Mouse (Mus musculus) erythroblast, adult 5-6 weeks (primary cell): ENCODE results near the gene Got1. TPM values are rescaled to one million over a fixed set of nuclear protein-coding genes. Genes with fewer than 3 reads are reported as not detected.
"Not testable (repeated sequence)": the region's sequence is repeated elsewhere in the genome, so short reads cannot be mapped to it uniquely, and the experiment has no call there.

ENCODE experiments used
- ATAC-seq: replicated peaks from 2 replicates; pipeline ENCODE4 v1.8.0; 2016; ENCODE audit warnings: moderate number of reproducible peaks, mild to moderate bottlenecking, moderate TSS enrichment, inconsistent platforms; ENCODE audit not compliant: poor library complexity, low FRiP score, severe bottlenecking
- total RNA-seq, 2 experiments: library from RNA; stranded (forward) in 1 of 2; stranded (reverse) in 1 of 2; fragments of 150-400 nt in 1 of 2; fragments of 200-764, 138-1000 nt in 1 of 2; gene quantifications; 2 replicates each; pipeline versions ENCODE4 v1.2.3 to v1.2.4; 2015 to 2017; ENCODE audit warnings: low replicate concordance in 2 of 2

Got1 gene
- total RNA-seq, 2 experiments from 2014 or later: 6.5 to 7.2 TPM

DNA sequence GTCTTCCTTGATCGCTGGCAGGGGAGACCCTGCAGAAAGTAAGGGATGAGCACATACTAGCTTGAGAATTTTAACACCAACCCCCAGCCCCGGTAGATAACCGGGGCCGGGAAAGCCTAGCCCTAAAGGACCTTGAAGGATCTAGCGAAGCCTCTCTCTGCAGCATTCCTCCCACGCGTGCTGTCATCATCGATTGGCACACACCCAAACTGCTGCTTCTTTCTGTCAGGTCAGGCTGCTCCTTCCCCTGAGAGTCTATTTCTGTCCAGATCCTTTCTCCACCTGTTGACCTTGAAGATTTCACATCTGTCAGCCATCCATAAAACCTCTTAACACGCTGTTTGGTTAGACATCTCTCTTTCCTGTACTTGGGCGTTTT lies 688 bp upstream of the Got1 start:
- ATAC-seq: peak; percentile 15; the same call in 1 of the 2 replicates

DNA sequence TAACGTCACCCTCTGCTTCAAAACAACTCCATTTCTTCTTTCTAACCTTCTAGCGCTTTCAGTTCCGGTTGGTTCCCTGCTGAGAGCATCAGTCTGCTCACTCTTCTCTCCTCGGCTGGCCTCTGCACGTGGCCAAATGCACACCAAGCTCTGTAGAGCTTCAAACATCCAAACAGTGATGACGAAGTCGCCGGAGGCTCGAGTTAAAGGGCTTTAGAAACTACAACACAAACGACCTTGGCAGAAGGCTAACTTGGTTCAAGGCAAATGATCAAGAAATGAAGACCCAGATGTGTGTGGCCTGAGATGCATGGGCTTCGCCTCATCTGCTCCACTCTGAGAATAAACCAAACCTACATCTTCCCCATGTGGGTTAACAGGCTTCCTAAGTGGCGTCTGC lies 854 bp downstream of the Got1 start:
- ATAC-seq: no peak

DNA sequence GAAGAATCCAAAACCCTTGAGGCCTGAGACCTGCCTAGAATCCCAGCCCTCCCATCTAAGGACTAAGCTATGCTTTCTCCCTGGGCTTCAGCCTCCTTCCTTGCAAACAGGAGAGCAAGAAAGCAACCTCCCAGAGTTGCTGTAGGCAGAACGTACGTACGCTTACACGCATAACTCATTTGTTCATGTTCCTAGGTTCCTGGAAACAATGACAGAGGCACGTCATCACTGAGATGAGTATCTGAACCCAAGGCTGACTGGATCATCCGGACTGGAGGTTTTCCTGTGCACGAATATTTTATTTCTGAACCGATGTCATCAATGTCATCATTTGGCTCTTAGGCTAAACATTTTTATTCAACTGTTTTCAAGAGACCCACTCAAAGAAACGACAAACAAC lies 2.4 kb downstream of the Got1 start:
- no peak for ATAC-seq

DNA sequence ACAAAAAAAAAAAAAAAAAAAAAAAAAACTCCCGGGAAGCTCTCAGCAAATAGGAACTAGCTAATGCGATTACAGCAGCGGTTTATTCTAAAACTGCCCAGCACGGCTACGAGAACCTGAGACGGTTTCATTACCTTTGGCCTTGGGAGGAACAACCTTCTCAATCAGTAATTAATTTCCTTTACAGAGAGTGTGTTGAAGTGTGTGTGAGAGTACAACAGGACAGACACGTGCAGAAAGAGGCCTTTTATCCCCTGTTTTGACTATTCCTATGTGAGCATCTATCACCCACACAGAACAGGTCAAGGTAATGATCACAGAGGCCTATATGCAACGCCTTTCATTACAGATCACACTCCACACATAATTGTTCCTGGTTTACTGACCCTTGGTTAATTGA lies 3.0 kb downstream of the Got1 start:
- ATAC-seq: no peak

DNA sequence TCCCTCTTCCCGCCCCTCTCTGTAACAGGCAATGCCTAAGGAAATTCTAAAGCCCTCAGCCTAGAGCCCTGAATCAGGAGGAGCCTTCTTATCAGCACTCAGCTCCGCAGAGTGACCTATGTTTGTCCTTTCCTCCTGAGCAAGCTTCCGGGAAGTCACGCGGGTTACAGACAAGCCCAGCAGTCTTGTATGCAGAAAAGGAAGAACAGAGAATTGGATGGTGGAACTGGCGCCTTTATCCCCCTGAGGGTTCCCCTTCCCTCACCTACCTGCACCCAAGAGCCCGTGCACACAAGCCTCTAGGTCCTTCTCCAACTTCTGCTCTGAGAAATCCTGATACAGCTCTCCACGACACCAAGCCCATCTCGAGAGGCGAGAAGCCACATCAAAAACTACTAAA lies 4.0 kb downstream of the Got1 start:
- no peak for ATAC-seq

DNA sequence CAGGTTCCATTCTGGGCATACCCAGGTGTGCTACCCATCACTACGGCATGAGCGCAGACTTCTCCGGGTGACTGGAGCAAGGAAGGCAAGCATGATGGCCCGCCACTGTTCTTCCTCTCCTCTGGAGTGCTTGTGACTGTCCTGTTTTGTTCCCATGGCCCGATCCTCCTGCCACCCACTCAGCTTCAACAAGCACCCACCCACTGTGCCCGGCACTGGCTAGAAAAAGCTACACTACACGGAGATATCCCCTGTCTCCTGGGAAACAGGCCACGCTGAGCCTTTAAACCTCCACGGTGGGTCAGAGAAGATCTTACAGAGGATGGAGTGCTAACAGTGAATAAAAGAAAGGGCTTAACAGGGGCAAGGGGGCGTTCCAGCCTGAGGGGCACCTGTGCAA lies 5.2 kb downstream of the Got1 start:
- ATAC-seq: no peak

DNA sequence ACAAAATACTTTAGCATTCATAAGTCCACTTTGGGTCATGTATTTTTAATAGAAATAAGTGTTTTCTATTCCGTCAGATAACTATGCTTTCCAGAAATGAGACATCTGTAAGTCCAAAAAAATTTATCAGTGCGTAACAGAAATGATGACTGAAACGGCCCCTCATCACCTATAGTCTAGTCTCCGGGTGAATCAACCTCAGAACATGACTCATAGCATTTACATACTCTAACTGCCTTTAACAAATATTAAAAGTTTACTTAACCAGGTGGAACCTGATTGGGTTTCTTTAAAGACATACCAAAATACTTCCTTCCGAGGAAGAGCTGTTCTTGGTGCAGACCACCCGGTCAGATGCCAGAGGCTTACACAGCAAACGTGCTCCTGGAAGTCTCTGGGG lies 6.1 kb downstream of the Got1 start:
- no peak for ATAC-seq

DNA sequence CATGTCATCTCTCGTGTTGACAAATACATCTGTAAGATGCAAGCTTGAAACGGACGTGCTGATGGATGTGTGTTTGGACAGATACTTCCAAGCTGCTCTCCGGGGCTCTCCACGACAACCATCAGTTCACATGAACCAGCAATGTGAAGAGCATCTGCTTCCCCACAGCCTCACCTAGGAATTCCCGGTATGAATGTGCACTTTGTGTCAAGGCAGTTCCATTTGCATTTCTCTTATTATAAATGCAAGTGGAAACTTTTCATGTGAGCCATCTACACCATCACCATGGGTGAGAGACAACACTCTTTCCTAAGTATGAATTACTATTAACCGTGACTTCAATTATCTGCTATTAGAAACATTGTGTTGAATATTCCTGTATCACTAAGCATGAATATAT lies 6.6 kb downstream of the Got1 start:
- ATAC-seq: no peak

DNA sequence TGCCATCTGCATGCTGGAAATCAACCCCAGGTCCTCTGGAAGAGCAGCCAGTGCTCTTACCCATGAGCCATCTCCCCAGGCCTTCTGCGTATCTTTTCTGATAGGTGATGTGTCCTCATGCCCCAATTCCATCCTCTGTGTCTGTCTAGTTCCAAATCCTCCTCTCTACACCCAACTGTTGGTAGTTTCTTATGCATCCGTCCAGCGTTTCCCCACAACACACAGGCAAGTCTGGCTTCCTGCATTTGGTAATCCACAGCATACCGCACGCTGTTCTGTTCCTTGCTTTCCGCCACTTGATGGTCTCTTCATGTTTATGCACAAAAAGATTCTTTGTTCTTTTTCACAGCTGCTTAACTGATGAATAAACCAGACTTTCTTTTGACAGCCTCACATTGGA lies 7.1 kb downstream of the Got1 start:
- no peak for ATAC-seq

DNA sequence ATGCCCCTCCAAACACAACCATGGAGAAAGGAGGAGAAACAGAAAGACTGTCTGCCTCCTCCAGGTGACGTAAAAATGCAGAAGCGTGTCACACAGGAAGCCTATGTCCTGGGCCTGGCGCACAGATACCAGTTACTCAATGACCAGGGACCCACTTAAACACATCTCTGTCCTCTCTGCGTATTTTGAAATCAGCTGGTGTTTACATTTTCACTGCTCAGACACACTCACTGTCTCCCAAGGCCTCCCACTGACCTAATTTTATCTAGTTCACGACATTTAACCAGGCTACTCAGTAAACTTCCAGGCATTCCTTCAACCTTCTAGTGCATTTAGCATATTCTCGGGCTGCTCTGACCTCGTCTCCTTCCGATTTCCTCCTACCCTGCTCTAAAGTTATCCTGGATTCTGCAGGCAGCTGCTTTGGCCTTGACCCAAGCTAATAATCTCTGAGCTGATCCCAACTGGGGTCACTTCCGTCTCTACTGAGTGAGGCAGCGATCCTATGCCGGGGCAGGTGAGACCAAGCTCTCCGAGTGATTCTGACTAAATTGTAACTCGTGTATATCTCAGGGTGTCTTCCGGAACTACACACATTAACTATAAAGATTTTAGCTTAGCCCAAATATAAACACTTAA lies 7.9 kb downstream of the Got1 start:
- ATAC-seq: no peak

DNA sequence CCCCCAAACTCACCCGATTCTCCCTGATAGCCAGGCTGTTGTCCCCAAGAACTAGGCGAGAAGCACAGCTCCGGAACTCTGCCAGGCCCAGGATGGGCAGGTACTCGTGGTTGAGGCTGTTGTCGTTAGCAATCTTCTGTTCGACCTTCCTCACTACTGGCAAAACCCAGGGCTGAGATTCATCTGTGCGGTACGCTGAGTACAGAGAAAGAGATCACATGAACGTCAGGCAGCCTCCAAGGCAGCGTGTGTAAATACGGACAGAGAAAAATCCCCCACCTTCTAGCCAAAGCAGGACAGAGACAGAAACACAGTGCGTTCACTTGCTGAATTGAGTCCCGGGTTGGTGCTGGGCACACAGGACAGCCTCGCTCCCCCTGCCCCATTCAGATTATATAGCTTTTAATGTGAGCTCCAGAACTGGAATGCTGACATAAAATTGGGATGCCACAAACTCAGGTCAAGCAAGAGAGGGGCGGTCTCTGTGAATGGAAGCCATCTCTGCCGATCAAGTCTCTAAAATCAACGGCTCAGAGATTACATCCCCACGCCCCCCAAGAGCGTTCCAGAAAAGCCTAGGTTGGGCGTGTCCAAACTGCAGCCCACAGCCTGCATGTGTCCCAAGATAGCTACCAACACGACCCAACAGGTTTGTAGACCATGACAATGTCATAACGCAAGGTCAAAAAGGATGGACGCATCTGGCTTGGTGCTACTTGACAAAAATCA lies 8.6 kb downstream of the Got1 start:
- ATAC-seq: no peak

DNA sequence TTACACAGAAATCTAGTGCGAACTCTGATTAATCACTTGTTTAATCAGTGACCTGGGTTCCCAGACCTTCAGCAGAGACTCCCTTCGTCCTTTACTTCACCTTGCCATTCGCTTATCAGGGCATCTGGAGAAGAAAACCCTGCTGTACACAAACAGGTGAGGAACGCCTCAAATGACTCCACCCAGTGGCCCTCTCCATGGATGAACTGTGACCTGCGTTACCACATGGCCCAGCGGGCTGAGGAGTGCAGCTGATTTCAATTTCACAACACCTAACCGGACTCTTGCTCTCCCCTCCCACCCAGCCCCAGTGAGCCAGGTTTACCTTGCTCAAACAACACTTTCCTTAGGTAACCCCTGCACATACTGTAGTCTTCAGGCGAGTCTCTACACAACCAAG lies 10.5 kb downstream of the Got1 start:
- ATAC-seq: no peak

DNA sequence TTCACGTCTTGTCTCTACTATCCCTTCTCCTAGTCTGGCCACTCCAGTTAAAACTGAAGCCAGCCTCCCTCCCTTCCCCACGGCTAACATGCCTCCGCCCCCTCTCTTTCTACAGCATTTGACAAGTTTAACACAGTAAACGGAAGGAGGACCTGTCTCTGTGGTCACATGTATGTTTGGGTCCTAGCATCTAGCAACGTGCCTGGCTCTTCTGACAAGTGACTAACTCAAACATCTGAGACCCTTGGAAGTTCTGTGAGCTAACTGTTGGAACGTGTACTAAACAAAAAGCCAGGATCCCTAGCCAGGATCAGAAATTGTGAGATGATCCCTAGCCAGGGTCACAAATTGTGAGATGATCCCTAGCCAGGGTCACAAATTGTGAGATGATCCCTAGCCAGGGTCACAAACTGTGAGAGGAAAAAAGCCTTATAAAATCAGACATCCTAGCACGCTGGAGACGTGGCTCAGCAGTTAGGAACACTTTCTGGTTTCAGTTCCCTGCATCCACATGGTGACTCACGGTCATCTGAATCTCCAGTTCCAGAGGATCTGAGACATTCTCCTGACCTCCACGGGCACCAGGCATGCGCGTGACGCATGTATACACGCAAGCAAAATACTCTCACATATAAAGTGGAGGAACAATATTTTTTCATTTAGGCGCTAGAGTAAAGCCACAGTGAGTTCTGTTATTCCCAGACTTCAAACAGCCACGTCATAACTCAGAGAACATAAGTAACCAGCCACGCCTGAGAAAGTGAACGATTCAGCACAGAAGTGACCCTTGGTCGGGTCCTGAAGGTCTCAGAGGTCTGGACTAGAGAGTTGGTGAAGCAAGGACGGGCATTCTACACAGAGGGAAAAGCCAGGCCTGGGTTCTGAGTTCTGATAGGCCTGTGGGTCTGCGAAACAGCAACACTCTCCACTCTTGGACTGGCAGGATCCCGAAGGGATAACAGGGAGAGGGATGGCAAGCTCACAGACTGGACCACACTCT lies 12.5 kb downstream of the Got1 start:
- ATAC-seq: no peak

DNA sequence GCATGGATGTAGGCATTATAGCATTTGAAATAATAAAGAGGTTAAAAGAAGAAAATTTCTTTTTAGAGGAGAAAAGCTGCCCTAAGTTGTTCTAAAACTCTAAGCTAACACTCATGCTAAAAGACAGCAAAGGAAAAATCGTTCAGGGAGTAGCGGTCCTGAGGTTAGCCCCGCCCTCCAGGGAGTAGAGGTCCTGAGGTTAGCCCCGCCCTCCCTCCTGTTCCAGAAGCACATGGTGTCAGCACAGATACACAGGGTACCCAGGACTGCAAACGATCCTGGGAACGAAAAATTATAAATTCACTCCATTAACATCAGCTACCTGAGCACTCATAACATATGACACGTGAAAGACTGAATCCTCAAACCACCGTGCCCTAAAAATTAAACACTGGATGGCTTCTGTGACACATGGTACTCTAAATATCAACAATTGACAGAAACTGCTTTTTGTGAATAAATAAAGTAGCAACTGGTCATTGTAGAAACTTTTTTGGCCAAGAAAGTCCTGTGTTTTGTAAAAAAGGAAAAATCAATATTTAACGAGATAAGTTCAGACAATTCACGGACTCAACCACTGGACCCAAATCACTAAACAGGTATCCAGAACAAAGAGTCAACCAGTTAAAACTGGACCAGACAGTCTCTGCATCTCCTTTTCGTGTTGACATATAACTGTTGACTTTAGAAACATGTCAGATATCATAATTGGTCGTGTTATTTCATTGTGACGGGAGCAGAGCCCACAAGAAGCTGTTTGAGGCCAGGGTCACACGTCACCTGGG lies 13.8 kb downstream of the Got1 start:
- no peak for ATAC-seq

DNA sequence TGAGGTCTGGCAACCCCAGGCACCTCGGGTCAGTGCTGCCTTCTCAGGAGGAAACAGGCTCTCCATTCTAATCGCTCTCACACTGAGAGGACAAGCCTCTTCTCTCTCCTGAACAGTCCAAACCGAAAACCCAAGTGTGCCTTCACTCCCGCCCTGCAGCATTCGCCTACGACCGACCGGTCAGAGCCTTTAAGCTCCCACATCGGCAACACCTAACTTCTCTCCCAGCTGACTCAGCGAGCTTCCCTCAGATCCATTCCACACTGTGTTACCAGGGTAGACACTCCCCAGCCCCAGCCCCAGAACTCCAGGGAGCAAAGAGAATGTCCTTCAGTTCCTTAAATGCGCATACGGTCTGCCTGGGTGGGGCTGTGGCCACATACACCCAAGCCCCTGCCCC lies 19.0 kb downstream of the Got1 start:
- ATAC-seq: no peak

DNA sequence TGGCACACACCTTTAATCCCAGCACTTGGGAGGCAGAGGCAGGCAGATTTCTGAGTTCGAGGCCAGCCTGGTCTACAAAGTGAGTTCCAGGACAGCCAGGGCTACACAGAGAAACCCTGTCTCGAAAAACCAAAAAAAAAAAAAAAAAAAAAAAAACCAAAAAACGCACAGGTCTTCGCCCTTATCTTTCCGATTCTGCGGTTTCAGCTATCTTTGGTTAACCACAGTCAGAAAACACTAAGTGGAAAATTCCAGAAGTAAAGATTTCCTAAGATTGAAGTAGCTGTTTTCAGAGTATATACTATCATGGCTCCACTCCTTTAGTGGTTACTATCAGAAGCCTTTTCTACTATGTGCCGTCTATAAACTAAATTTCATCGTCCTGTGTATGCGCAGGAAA lies 20.8 kb downstream of the Got1 start:
- ATAC-seq: not testable (repeated sequence)

DNA sequence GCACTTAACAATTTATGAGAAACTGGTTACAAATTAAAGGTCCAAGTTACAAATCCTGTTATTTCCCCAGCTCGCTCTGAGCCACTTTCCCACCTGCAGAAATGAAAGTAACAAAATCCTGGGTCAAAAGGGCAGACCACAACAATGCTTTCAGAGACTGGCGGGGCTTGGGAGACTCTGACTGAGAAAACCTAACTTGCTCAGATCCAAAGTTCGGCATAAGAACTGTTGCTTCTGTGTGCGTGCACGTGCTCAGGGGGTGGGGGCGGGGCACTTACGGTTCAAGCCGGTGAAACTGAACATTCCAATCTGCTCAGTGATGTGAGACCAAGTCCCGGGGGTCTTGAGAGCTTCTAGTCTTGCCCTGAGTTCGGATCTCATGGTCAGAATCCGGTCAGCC lies 21.8 kb downstream of the Got1 start:
- no peak for ATAC-seq

DNA sequence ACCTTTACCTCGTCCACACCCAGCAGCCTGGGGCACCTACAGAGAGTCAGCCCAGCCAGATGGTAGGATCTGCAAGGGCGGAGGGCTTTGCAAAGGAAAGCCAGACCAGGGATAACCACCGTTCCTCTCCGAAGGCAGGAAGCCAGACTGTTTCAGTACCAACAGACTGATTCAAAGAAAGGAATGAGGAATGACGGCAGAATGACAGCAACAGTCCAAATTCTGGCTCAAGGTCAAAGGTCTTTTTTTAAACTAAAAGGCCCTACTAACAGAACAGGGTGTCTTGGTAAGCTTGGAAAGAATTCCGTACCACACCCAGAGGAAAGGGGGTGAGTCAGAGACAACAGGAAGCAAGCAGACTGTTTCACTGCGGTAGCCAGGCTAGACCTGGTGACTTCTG lies 25.5 kb downstream of the Got1 start:
- no peak for ATAC-seq

DNA sequence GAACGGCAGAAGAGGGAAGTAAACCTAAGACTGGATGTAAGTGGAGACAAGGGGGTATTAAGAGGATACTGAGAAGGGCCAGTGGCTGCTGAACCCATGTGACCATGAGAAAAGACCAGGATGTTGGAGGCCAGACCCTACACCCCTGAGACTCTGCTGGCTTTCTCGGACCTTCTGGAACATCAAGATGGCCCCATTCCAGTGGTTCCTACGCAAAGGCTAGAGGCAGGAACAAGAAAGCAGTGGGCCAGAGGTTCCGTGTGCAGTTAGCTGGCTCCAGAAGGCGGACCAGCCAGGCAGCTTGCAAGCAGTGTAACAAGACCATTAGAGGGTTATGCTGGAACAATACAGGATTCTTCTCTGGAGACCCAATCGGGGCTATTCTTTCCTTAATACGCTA lies 27.0 kb downstream of the Got1 start:
- ATAC-seq: no peak

DNA sequence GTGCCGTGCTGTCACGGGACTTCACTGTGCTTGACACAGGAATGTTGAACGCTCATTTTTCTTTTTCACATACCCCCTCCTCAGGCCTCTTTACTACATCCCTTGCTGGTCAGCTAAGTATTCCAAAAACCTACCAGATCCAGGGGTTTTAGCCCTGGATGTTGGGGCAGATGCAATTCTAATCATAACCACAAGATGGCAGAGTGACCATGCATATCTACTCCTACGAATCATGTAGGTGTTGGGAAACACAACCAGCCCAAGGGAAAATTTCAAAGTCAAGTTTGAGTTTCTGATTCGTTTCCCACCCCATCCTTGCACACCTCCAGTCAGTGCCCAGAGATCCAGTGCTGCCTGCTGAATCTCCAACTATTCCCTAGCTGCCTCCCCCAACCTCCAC lies 28.6 kb downstream of the Got1 start:
- ATAC-seq: peak; percentile 60
